Mouse (Mus musculus) telencephalon, adult 2 months (tissue): Measurements from ENCODE around the gene Cd5.

Experiments
- DNase-seq: peaks from one replicate; pipeline ENCODE4 v3.0.0-alpha.2; 2011; ENCODE audit warnings: low read depth, low spot score

Cd5 gene

GRCm38 (mm10) chr19:10729889-10730288 is 8.9 kb downstream of the Cd5 start:
- no peak for DNase-seq

- DNase-seq, result no peak
These were observed 14.0 kb downstream of the Cd5 start for GRCm38 (mm10) chr19:10724629-10725363.

- no peak for DNase-seq
These were observed 15.2 kb downstream of the Cd5 start for GRCm38 (mm10) chr19:10723649-10724048.

- DNase-seq, result no peak
These were observed 15.7 kb downstream of the Cd5 start for GRCm38 (mm10) chr19:10723084-10723483.

- DNase-seq, result no peak
These were observed 17.7 kb downstream of the Cd5 start for GRCm38 (mm10) chr19:10721064-10721463.

- no peak for DNase-seq
These were observed 18.3 kb downstream of the Cd5 start for GRCm38 (mm10) chr19:10720524-10720923.

GRCm38 (mm10) chr19:10719751-10720150 is 19.1 kb downstream of the Cd5 start:
- no peak for DNase-seq

- DNase-seq, result no peak
These were observed 20.5 kb downstream of the Cd5 start for GRCm38 (mm10) chr19:10718251-10718775.

- no peak for DNase-seq
These were observed 23.3 kb downstream of the Cd5 start for GRCm38 (mm10) chr19:10715476-10715875.

- DNase-seq, result peak; percentile 64
These were observed 23.9 kb downstream of the Cd5 start for GRCm38 (mm10) chr19:10714682-10715475.

- DNase-seq, result no peak
These were observed 24.6 kb downstream of the Cd5 start for GRCm38 (mm10) chr19:10714168-10714567.

GRCm38 (mm10) chr19:10713551-10713950 is 25.3 kb downstream of the Cd5 start:
- no peak for DNase-seq

GRCm38 (mm10) chr19:10712646-10713045 is 26.2 kb downstream of the Cd5 start:
- DNase-seq, result no peak

- DNase-seq, result no peak
These were observed 26.6 kb downstream of the Cd5 start for GRCm38 (mm10) chr19:10712194-10712593.

GRCm38 (mm10) chr19:10710751-10711150 is 28.1 kb downstream of the Cd5 start:
- no peak for DNase-seq

- no peak for DNase-seq
These were observed 28.7 kb downstream of the Cd5 start for GRCm38 (mm10) chr19:10710088-10710511.

GRCm38 (mm10) chr19:10709360-10710087 is 29.3 kb downstream of the Cd5 start:
- DNase-seq, result peak; percentile 92

GRCm38 (mm10) chr19:10708900-10709299 is 29.9 kb downstream of the Cd5 start:
- no peak for DNase-seq

GRCm38 (mm10) chr19:10707881-10708280 is 30.9 kb downstream of the Cd5 start:
- DNase-seq, result no peak

- no peak for DNase-seq
These were observed 31.5 kb downstream of the Cd5 start for GRCm38 (mm10) chr19:10707087-10707875.

GRCm38 (mm10) chr19:10703470-10703869 is 35.3 kb downstream of the Cd5 start:
- DNase-seq, result no peak
